Mouse (Mus musculus) inflammation-experienced regulatory T-cells, adult 6 months (primary cell): ENCODE measurements at regions not wholly inside any gene's neighbourhood (a gene's known extent, or its start where the extent isn't known, plus 50 kb on each side); places are given as distances from the start of the nearest gene placed in this dataset.

Experiments
- ATAC-seq: one replicate; pipeline ENCODE4 v1.8.0; 2017

DNA sequence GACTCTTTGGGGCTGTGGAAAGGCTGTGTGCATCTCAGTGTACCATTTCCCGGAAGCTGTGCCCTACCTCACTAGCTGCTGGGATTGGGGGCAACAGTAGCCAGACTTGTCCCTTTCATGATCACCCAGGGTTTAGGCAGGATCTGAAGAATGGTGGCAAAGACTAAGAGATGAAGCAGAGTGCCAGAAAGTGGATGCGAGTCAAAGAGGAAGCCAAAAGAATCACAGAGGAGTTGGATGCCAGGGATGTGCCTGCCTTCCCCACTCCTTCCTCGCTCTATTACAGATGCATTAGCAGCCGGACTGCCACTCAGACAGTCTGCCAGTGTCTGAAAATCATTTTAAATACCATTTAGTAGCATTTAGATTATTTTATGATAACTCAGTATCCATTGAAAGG lies 271.5 kb upstream of the Slc24a2 start:
- no peak for ATAC-seq

DNA sequence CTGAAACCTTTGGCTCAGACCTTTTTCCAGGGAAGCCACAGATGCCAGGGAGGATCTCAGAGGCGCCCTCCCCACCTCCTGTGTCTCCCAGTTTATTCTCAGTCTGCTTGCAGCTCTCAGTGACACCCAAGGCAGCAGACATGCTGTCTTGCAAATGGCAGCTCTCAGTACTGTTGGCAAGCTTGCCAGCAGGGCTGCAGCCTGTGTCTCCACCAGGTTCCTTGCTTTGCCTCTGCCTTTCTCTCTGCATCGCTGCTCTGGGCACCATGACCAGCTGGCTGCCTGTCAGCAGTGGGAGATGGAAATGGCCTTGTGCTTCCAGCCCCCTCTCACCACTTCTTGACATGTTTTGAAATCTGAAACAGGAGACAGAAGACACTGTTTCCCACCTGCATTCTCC lies 270.2 kb upstream of the Slc24a2 start:
- no peak for ATAC-seq

DNA sequence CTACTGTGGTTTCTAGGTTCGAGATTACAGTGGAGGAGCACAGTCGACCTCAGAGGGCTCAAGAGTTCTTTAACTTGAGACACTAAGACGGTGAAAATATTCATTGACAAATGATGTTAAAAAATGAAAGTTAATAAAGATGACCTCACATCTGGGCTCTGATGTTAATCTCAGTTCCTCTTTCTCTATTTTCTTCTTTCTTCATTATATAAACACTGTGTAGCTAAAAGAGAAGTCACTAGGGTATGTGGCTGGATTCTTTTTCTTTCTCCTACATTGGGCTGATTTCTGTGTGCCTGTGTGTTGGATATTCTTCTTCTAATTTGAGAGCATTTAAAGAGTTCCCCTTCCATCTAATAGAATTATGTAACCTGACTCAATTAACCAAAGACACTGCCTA lies 257.5 kb upstream of the Slc24a2 start:
- no peak for ATAC-seq

DNA sequence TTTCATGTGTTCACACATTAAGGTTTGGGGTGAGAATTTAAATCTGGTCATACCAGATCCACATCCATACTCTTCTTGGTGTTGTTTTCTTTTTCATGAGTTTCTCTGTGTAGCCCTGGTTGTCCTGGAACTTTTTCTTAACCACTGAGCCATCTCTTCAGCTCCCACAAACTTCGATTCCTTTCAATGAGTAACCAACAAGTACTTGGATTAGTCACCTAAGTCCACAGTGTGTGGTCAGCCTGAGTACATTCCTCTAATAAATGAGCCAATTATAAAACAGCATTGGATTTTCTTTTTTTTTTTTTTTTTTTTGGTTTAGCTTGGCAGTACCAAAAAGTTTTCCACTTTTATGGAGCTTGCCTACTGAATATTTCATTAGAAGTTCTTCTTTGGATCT lies 245.3 kb upstream of the Slc24a2 start:
- ATAC-seq = no peak

DNA sequence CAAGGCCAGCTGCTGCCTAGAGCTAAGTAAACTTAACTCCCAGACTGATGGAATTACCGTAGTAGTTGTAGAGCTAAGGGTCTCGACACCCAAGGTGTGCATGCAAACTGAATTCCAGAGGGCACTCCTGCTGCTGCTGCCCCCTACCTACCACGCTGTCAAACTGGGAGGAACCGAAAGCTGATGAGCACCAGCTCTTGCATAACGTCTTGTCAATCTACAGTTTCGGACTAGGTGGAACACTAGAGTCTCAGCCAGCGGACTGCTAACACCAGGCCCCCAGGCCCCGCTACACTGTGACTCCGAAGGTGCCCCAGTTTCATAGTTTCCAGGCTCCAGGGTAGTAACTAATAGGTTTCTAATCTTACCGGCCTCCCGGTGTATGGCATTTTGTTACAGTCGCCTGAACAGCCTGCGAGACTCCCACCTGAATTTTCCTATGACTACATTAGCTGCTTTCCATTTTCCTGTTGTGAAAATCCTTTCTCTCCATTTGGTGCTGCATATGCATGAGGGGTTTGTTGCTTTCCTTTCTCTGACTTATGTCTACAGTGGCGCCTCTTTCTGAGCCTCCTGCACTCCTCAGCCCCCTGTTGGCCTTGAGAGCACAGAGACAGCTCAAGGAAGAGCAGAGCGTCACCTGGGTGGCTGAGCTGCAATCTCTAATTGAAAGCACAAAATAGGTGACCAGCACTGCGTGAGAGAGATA lies 243.2 kb upstream of the Slc24a2 start:
- no peak for ATAC-seq

DNA sequence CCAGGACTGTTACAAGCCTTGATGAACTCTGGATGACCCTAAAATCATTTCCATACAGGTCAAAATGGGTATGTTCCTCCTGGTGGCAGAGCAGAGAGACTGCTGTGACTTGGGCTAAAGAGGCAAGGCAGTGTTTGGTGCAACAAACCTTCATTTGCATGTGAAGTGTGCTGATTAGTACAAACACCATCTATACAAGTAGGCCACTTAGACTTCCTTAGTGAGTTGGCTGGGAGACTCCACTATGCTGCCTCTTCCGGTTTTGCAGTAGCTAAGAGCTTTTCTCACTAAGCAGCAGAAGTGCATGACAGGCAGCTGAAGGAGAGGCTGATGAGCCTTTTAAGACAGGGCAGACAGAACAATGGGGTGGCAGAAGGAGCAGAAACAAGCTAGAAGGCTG lies 242.5 kb upstream of the Slc24a2 start:
- no peak for ATAC-seq

DNA sequence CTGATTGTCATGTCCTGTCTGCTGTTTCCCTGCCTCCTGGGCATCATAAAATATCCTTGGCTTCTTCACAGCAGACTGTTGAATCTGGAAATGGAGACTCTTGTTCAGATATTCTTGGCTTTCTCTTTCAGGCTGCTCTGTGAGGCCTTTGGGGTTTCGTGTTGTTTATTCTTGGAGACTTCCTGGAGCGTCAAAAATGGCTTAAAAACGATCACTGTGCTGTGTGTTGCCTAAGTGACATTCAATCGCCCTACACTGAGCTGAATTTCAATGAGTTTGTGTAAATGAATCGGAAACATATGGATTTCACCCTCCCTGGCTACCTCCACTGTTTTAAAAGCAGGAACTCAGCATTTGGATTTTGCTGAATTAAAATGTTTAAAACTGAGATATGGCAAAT lies 241.1 kb upstream of the Slc24a2 start:
- ATAC-seq = no peak

DNA sequence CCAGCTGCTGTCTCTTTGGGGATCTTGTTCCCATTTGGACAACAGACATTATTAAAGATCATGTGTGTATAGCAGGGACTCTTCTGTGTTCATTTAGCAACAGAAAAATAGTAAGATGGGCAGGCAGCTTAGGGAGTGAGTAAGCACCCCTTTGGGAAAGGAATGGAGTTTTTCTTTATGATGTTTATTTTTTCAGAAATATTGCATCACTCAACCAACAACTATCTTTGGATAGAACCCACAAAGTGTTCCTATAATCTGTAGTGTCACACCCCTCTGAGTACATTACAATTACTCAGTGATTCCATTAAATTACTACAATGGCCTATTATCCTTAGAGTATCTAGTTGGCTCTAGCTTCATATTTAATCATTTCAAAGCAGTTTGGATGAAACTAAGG lies 237.3 kb upstream of the Slc24a2 start:
- no peak for ATAC-seq

DNA sequence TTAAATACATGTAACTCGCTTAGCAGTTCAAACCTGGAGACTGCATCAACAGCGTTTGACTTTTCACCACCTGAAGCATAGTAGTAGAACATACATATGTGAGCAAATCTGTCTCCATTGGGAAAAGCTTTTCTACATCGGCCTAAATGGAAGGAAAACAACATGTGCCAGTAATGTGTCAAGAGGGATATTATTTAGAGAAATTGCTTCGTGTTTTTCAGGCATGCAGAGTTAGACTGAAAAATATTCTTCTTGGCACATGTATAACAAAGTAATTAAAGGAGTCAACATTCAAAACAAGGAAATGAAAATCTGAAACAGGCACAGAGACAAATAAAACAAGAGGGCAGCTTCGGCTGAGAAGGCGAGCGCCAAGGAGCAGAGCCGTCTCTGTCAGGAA lies 236.7 kb upstream of the Slc24a2 start:
- no peak for ATAC-seq

DNA sequence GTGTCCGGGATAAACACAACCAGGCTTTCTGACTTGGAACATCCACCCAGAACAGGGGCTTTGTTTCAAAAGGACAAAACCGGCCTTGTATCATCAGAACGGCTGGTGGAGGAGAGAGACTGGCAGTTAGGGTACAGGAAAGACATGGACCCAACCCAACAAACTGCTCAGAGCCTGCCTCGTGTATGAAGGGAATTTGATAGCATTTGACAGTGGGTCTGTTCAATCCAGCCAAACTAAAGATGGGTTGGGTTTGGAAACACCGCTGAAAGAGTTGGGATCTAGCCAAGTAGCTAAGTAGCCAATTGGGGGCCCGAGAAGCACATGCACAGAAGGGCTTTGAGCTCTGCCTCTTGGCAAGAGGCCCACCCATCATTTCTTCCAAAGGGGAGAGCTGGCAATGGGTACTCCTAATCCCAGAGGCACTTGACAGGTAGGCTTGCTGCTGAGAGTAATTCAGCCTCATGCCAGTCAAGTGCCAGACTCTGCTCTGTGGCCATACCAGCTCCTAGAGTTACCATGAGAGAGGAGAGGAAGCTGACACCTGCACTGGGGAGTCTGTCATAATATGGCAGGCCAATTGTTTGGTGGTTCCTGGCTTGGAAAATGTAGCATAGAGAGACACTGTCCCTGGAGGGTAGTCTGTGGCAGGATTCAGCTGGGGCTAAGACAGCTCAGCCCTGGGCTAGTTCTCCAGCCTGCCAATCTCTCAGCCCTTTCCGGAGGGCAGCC lies 231.1 kb upstream of the Slc24a2 start:
- no peak for ATAC-seq

DNA sequence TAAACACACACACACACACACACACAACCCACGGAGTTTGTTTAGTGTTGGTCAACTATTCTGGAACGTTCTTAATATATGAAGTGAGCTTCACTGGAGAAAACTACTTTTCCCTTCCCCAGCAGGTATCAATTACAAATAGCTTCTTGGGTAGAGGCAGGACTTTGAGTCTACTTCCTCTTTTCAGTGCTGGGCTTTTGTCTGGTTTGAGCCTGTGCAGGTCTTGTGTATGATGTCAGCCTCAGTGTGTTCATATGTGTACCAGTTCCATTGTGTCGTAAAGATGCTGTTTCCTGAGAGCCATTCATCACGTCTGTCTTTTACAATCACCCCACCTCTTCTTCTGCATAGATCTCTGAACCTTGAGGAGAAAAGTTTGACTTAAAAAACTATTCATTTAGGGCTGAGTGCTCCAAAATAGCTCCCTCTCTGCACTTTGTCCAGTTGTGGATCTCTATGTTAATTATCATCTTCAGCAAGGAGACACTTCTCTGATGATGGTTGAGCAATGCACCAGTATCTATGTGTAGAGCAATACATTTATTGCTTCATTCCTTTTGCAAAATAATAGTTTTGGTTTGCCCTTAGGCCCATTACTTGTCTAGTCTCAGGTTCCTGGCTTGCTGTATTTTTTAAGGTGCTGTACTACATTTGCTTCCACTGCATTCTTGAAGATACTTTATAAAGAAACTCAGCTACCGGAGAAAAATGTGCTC lies 225.7 kb upstream of the Slc24a2 start:
- no peak for ATAC-seq

DNA sequence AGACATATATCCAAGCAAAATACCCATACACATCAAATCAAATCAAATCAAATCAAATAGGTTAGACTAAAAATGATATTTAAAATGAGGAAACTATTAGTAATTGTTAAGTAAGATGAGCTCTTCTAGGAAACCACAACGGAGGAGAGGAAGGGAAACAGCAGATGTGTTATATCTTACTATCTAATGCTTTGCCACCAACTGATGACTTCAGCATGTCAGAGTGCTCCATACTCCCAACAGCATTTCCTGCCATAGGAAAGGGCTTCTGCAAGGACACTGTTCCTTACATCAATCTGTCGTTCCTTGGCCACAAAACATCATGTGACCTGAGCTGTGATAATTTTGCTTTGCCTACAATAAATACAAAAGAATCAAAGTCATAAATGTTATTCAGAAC lies 221.8 kb upstream of the Slc24a2 start:
- ATAC-seq = no peak

DNA sequence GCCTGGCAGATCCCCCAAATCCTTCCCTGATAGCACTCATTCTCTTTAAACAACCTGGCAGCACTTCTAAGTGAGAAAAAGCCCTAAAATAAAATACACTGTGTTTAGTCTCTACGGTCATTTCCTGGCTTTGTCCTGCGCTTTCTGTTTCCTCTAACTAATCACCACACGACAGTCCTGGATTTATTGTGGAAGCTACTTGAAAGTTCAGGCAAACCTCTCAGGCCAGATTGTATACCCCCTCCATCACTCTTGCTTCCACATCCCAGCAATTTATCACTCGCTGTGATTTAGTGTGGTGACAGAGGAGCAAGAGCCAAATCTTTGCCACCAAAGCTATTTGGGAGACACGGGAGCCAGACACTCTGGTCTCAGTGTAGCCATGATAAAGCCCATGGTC lies 221.0 kb upstream of the Slc24a2 start:
- ATAC-seq = no peak

DNA sequence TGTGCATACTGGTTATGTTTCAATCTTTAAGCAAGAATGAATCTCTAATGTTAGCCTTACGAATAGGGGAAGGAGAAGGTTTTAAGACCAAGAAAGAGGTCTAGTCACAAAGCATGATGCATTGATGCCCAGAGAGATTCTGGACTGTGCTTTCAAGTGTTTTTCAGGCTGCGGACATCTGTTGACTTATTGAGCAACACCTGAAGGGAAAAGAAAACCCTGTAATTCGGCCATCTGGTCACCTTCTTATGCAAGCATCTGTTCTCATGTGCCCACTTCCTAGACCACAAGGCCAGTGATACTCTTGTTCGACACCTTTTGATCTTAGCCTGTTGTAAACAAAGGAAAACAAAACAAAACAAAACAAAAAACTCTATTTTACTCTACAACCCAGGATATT lies 218.1 kb upstream of the Slc24a2 start:
- no peak for ATAC-seq

DNA sequence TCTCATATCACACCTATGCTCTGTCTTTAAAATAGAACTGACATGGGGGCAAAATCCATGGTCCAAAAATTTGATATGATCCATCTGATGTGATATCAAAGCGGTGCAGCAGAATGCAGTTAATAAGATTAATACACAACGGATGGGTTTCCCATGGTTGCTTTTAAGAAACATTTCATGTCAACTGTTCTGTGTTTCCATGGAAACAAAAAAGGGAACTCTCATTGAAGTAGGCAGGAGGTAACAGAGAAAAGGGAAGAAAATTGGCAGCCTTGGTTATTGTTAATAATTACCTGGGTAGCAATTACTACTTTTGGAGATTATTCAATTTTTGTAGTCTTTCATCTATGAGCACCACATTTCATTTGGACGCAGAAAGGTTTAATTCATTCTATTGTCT lies 216.6 kb upstream of the Slc24a2 start:
- ATAC-seq = no peak

DNA sequence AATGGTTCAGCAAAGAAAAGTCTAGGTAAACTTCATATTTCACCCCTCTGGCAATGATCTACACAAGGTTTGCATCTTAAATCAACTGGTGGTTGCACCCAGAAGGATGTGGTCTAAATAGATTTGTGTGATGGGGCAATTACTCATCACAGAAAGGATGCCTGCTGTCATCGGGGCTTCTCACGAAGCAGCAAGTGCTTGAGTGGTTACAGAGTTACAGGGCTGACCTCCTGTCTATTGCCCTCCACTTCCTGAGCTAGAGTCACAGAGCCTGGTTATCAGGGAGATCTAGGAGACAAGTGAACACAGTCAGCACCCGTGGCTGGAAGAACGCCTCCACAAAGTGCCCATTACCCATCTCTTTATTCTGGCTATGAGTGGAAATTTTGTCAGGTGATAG lies 203.9 kb upstream of the Slc24a2 start:
- peak; percentile 83 for ATAC-seq

DNA sequence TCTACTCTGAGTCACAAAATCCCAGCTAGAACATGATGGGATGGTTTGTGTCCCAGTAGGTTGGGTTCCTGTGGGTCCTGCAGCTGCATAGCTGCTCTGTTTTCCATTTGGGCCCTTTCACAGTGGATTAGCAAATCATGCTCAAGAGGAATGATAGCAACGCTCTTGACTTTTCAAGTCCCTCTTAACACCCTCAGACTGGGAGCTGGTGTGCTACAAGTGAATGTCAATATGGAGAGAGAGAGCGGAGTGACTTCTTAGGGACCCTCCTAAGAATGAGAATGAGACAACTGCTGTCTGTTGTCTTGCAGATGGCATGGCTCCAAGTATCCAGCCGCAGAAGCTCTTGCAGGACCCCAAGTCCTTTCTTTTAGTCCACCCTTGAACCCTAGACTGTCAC lies 198.1 kb upstream of the Slc24a2 start:
- no peak for ATAC-seq

DNA sequence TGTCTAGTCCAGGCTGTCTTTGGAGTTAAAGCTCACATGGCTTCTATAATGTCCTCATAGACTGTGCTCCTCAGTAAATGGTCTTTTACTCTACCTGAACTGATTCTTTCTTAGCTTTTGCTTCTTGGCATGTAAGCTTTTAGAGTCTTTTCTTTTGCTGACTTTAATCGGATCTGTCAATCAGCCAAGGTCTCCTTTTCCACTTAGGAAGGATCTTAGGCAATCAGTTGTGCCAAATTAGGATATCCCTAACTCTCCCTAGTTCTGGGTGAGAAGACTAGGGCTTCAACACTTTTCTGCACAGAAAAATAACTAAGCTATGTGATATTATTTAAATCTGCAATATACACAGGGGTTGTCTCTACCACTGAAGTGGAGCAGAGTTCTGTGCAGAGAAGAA lies 193.8 kb upstream of the Slc24a2 start:
- ATAC-seq = no peak

DNA sequence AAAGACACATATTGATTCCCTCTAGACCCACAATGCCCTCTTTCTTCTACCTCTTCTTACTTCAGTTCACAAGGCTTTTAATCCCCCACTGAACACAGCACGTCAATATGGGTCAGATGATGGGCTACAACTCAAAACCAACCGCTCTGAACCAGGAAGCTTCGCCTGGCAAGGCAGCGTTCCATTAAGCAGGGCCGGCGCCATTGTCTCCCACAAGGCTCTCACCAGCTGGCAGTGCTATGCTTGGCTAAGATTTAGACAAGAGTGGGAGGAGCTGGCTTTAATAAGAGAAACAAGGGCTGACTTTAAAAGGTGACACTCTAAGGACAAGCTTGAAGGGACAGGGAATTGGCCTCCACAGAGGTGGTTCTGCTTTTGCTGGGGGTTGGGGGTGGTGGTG lies 192.3 kb upstream of the Slc24a2 start:
- ATAC-seq = no peak

DNA sequence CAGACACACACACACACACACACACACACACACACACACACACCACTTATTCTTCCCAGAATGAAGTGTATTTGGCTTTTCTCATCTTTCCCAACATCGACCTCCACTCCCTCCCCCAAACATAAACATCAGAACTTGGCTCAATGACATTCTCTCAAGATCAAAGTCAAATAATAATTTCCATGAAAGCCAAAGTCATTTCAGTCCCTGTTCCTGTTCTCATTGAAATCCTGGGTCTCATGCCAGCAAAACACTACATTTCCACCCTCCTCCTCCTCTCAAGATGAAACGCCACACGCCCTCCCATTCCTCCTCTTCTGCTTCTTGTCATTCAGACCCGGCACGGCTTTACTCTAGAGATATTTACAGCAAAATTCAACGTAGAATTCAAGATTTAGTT lies 173.1 kb upstream of the Slc24a2 start:
- no peak for ATAC-seq

DNA sequence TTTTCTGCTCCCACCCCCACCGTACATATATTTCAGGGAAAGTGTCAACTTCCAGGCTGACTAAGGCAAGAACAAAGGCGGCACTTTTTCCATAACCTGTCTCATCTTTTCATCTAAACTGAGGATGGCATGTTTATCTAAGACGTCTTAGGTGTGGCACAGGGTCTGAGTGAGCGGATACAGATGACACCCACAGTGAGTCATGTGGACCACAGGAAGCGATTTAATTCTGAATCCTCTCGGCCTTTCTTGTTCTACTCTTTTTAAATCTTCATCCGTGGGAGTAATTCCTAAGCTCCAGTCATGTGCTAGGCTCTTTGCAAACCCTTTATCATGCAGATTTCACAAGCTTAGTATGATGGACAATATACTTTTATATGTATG lies 171.9 kb upstream of the Slc24a2 start:
- peak; percentile 32 for ATAC-seq

DNA sequence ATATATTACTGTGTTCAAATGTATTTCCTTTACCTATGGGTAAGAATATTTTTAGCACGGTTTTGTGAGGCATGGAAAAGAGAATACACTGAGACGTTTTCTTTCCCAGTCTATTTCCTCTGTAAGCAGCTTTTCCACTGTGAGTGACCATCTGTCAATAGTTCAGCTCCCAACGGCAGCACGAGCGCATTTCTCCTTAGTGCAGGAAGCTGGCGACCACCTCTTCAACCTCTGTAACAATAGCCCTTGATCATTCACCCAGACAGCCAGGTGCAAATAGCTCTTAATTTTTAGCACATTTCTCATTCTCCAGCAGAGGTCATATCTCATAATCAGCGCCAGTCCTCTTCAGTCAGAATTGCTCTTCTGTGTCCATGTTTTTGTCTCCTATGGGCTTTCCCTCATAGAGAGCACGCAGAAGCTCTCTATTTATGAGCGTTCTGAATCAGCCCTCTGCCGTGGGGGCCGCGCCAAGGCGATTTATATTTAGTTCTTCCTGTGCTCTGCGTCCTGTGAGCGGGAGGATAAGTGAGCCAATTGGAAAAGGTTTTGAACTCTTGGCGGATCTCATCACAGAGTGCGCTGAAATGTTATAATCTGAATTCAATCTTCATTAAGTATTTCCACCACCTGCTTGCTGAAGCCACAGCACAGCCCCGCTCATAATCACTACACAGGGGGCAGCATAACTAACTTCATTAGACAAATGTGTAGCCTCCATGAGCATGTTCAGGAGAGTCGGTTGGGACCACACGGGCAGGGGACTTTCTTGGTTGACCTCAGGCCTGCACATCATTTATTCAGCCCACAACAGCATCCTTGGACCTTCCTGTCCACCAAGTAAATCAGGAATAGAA lies 171.3 kb upstream of the Slc24a2 start:
- ATAC-seq = no peak

DNA sequence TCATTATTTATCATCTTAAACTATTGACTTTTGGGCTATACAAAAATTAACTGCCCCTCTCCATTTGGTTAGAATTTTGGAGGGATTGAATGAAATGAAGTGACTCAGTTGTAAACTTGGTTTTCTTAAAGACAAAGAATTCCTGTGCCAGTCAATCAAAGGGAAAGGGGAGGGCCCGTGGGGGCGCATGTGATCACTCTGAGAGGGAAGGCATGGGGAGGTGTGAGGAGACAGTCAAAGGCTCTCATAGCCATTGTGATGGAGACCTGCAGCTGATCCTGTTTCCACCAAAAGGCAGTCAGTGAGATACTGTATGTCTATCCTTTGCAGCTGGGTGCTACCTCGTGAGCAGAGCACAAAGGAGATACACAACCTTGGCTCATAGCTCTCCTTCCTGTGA lies 156.6 kb upstream of the Slc24a2 start:
- ATAC-seq = no peak
